Mouse (Mus musculus) CD4-positive, CD25-positive, alpha-beta regulatory T cell, adult 2 months (primary cell): ENCODE data around the gene Stam.

Source experiments
- DNase-seq: peaks from one replicate; pipeline ENCODE4 v3.0.0-alpha.2; 2012; ENCODE audit warnings: low read depth, low spot score

Gene Stam

DNA sequence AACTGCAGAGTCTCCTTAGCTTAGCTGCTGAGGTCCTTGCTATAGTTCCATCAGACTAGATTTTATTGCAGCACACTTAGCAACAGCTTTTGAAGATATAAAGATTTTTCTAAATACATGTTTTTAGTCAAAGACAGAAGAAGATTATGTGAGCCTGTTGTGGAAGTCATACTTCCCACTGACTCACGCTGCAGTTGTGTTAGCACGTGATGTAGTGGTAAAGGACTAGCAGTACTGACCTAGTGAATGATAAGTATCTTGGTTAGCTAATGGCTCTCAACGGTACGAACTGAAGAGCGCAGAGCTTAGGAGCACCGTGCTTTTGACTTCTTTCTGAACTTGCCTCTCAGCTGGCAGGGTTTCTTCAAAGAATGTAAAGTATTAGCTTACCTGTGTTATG lies 52.5 kb downstream of the Stam start:
- no peak for DNase-seq

DNA sequence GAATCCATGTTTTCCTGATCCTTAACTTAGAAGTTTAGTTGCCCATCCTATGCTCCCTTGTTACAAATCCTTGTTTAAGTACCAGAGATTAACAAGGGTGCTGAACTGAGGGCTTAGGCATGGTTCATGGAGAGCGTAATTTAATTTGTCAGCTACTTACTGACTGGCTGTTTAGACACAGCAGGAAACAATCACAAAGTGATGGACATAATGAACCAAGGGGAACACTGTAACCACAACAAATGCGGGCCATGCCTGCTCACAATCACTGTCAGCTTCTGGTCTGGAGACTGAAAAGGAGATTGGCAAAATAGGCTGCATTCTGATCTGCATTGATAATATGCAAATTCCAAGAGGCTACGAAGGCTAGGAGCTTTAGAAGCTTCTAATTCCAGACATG lies 53.7 kb downstream of the Stam start:
- no peak for DNase-seq

DNA sequence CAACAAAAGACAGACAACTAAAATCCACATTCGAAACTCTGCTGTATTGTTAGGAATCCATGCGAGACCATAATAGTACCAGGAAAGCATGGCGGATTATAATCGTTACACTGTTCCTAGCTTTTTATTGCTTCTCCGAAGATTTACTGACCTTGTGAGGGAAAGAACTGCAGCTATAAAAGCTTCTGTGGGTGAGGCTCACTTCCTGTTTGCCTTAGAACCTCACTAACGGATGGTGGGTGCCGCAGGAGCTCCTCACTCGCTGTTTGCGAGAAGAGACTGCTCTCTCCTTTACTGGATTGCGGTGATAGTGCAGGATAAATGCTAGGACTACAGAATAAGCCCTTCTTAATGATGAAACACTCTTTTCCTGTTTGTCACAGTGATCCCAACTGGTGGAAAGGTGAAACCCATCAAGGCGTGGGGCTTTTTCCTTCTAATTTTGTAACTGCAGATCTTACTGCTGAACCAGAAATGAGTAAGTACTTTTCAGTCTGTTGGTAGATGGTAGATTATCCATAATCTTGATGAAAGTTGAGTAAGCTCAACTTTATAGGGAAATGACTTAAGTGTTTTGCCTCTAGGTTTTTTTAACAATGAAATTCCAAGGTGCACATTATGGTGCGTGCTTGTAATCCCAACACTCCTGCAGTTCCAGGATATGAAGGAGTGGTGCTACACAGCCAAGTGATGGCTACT lies 56.9 kb downstream of the Stam start:
- peak; percentile 57 for DNase-seq

DNA sequence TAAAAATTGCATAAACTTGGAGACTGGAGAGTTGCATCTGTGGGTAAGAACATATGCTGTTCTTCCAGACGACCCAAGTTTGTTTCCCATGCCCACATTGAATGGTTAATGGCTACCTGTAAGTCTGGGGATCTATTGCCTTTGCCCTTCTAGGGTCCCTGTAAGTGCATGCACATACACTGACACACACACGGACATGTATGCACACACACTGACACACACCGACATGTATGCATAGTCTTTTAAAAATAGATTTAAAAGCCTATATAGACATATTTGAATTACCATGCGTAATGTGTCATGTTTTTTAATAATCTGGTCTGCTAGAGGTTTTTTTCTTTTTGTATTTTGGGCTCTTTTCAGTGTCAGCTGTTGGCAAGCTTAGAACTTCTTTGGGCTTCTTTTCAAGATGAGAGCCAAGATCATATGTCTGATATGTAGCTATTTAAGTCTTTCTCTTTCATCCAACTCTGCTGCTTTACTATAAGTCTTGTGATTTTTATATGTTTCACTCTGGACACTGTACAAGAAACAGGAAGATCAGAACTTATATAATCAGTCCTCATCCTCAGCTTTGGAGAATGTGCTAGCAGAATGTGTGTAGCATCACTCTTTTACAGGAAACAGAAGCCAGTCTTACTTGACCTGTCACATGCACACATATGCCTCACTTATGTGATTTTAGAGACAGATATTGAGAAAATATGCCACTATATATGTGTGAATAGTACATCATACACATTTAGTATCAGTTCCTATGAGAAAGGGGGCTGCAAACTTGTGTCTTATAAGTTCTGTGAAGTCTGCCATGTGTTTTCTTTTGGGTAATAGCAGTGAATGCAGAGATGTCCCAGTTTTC lies 58.8 kb downstream of the Stam start:
- DNase-seq: no peak

DNA sequence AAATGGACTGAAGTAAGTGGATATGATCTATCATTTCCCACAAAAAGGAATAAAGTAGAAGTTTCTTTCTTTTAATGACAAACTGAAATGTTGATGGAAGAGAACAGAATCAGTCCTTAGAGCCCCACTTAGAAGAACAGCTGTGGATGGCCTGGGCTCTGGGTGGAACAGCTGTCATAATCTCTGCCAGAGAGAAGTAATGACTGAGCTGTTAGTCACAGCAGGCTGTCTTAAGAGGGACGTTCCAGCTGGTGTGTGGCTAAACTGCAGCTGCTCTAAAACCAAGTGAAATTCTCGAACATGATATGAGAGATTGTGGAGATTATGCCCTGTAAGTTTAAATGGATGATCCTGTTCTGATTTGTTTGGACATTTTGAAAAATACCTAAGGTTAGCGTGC lies 63.0 kb downstream of the Stam start:
- DNase-seq: no peak

DNA sequence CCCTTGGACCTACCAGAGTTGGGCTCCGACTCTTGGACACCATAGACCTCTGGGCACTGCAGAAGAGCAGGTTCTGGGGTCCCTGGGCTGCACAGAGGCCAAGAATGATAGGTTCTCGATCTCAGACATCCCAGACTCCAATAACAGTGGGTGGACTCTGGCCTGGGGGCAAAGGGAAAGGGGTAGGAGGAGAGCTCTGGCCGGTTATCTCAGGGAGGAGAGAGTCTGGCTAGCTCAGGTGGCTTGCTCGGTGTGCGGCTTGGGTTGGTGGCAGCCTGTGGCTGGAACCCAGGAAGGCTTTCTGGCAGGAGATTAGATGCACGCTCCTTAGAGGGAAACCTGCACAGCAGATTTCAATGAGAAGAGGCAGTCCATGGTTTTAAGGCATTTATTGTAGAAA lies 65.7 kb downstream of the Stam start:
- DNase-seq: no peak

DNA sequence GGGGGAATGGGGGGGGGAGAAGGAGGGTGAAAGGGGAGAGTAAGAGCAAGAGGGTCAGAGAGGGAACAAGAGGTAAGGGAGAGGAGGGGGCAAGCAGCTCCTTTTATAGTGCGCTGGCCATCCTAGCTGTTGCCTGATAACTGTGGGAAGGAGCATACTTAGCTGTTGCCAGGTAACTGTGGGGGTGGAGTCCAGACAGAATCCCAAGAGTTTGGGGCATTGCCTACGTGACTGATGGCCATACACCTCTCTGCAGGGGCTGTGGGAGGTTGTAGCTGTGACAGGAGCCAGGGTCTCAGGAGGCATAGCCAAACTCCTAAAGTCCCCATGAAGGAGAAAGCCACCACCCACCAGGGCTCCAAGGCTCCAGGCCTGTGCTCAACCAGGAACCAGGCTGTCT lies 66.1 kb downstream of the Stam start:
- no peak for DNase-seq

DNA sequence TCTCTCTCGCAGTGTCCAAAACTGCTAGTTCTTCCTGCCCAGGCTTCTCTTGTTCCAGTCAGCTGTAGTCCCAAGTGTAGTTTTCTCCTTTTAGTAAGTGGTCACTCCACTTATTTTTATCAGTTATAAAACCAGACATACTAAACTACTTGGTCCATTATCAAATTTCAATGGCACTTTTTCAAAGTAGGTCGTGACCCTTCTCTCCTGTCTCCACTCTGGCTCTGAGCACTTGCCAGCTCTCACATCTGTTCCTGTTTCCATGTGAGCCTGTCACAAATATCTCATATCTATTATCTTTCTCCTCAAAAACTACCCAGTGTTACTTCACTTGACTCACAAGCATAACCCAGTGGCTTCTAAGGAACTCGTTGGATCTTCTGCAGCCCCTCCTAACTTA lies 71.4 kb downstream of the Stam start:
- no peak for DNase-seq

DNA sequence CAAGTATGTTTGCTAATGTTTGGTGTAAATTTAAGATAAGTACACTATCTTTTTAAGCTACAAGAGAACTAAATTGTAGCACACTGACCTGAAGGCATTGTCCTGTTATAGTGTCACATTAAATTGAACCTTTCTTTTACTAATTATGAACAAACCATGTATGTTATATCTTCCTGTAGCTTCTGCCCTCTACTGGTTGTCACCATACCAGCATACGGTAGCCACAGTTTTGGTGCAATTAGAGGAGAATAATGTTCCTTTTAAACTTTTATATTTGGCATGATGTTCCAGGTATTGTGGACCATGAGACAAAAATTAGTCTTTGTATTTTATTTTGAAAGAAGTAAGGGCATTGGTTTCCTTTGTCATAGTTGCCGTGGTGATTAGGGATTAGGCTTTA lies 73.0 kb downstream of the Stam start:
- peak; percentile 42 for DNase-seq

DNA sequence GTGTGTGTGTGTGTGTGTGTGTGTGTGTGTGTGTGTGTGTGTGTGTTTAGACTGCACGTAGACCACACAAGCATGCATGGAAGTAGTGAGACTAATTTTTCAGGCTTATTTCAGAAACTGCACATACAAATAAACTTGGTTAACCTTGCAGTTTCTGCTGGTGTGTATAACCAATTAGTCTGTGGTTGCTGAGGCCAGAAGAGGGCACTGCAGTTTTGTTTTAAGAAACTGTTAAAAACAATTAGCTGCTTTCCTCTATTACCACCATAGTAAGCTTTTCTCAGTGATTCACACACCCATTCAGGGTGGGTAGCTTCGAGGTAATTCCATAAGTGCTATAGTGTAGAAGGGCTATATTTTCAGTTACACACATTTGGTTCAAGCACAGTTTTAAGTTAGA lies 76.9 kb downstream of the Stam start:
- DNase-seq: no peak

DNA sequence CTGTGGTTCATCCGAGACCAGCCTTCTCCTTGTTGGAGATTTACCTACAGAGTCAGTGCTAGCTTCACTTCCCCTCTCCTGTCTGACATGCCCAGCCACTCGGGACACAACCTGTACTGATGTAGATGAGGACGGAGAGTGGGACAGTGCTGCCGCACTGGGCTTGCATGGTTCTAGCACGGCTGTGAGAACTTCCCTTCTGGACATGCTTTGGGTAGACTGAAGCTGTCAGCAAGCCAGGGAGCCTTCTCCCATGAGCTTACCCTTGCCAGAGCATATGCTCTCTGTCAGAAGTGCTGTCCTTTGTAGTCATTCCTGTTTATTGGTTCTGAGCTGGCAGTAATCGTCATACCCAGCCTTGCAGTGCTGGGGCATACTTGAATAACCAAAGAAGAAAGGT lies 78.0 kb downstream of the Stam start:
- no peak for DNase-seq

DNA sequence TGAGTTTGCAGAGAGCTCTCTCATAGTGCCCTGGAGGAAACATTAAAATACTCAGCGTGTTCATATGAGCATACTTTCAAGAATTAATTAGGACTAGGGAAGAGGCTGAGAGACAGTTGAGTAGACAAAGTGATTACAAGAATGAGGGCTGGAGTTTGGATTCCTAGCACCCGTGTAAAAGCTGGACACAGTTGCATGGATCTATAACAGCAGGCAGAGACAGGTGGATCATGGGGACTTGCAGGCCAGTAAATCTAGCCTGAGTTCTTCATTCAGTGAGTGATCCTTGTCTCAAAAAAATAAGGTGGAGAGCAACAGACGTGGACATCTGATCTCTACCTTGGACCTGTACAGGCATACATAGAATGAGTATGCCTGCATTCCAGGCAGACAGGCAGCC lies 85.1 kb downstream of the Stam start:
- no peak for DNase-seq

DNA sequence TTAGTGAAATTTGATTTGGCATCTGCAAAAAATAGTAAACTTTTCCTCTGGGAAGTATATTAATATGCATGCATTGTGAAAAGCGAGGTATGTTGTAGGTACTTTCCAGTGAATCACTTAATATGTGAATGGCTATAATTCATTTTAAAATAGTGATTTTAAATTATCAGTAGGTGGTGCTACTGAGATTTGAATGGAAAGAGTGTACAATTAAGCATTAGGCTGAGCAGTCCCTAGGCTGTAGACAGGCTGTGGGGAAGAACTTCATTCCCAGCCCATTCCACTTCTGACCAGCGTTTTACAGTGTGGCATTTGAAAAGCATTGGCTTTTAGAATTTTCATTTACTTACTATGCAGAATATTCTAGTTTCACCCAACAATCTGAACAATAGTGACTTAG lies 85.9 kb downstream of the Stam start:
- no peak for DNase-seq

DNA sequence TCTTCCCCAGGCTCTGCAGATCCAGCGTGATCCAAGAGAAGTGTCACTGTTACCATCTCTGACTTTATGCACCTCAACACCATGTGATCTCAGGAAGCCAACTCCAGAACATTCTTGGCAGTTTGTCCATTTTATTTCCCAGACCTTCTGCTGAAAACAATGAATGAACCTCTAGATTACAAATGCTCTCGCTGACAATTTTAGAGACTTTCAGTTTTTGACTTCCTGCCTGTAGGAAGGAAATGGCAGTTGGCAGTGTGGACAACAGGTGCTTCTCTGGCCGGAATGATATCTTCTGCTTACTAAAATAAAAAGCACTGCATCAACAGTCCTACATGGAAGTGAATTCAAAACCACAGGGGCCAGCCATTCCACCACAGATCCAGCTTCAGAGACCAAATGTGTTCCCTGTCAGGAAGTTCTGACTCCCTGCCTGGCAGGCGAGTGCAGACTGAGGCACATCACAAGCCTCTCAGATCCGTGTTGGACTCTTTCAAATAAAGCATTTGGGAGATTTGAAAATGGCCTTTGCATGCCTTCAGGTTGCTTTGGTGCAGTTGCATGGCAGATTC lies 90.6 kb downstream of the Stam start:
- DNase-seq: no peak

DNA sequence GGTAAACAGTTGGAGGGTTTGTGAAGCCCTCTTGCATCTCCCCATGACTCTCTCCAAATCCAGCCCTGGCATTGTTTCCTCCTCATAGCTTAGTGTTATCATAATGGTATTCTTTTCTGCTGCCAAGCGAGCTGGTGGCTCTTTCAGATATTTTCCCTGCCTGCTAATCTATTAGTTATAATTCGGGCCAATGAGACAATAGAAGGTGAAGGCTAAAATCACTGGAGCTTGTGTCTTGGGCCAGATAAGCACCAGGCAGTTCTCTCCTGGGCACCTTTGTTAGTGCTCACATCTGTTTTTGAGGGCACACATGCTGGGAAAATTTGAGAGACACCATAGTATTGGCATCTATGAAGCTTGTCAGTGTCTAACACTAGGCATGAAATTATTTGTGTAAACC lies 91.2 kb downstream of the Stam start:
- DNase-seq: no peak

DNA sequence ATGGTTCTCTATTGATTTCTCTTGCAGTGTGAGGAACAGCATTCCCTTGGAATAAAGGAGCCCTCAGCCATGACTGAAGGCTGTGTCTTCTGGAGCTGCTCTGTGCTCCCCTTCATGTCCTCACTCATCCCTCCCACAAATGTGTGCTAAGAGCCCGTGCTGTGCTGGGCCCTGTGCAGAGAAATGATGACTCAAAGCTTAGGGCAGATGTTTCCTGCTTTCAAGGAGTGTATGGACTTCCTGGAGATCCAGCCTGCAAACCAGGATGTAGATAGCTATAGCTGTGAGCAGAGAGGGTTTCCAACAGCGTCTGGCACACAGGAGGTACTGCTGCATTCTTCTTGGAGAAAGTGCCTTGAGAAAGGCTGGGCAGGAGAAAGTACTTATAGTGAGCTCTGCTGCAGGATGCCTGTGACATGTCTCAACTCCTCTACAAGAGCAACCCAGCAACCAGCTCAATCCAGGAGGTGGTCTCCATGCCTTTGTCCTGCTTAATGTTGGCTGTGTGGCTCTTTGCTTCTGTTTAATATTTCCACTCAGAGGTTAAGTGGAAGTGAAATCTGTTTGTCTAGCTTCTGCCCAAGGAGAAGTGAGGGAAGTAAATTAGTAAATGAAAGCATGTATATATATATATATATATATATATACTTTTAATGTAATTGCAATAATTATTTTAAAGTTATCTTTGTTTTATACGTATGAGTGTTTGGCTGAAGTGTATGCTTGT lies 91.9 kb downstream of the Stam start:
- DNase-seq: no peak

DNA sequence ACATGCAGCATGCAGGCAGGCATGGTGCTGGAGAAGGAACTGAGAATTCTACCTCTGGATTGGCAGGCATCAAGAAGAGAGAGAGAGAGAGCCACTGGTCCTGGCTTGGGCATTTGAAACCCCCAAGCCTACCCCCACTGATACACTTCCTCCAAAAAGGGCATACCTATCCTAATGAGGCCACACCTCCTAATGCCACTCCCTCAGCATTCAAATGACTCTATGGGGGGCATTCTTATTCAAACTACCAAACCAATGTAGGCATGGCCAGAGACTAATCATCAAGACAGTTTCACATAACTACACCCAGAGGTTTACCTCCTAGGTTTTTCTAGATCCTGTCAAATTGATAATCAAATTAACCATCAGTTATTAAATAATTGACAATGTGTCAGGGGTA lies 93.8 kb downstream of the Stam start:
- DNase-seq: no peak

DNA sequence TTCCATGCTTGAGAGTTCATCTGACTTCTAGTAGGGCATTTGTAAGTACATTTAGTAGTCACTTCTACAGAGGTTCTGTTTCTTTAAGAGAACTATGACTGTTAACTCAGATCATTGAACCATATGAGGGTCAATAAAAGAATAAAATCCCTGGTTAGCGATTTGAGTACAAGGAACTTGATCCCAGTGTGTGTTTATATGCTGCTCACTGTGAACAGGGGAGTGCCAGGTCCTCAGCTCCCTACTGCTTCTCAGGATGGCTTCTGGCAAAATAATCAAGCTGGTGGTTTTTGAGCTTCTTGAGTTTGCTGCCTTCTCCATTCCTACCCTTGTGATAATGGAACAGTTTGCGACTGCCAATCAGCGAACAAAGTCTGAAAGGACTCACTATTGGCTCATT lies 100.4 kb downstream of the Stam start, which contains the start of gene Tmem236:
TSS of gene Tmem236 (plus strand) at position 190 of the 400 bp plus-strand sequence.
- DNase-seq: no peak

DNA sequence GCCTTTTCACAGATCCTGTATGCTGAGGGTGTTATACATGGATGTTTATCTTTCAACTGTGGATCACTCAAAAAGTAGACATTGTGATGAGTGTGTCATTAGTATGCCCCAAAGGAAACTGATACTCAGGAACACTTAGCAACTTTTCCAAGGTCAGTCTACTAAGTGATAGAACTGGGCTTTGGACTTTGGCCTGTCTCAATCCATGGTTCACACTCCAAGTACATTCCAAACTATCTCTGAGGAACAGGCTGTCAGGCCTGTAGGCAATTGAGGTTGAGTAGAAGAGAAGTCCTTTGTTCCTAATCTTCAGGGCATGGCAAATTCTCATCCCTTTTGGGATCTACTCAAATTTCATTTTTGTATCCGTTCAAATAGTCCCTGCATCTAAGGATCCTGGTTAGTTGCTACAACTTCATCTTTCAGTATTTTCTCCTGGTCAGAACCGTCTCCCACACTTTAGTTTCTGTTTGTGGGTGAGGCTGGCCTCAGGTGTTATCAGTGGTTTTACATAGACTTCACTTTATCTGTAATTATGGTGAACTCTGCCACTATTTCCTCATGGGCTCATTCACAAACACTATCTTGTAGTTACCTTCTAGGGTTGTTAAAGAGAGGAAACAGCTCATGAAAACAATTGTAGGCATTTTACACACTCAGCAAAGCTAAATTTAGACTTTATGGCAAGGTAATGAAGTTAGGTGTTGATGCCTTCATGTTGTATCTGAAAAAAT lies 102.7 kb downstream of the Stam start:
- DNase-seq: no peak

DNA sequence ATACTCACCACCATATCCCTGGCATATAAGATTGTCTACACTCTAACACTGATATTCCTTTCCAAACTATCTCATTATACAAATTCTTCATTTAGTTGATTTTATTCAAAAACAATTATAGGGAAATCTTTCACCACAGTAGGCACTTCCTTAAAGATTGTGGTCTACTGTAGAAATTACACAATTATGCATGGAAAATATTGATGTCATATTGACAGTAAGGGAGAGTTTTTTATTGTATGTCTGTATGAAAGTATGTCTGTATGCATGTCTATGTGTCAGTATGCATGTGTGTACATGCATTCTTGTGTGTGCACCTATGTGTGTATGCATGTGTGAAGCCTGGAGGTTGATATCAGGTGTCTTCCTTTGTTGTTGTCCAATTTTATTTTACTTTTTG lies 110.5 kb downstream of the Stam start:
- DNase-seq: no peak

DNA sequence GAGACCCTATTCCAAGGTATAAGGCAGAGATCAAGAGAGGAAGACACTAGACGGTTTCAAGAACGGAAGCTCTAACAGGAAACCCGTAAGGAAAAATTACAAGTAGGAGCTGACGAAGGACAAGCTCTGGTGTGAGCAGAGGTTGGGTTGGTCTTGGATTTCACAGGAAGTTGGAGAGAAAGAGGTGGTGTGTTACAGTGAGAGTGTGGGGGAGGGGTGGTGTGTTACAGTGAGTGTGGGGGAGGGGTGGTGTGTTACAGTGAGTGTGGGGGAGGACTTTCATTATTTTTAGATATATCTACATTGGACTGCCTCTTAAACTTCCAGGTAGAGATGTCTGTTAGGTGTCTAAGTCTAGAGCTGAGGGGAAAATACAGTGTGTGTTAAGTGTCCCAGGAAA lies 116.8 kb downstream of the Stam start:
- DNase-seq: peak; percentile 8

DNA sequence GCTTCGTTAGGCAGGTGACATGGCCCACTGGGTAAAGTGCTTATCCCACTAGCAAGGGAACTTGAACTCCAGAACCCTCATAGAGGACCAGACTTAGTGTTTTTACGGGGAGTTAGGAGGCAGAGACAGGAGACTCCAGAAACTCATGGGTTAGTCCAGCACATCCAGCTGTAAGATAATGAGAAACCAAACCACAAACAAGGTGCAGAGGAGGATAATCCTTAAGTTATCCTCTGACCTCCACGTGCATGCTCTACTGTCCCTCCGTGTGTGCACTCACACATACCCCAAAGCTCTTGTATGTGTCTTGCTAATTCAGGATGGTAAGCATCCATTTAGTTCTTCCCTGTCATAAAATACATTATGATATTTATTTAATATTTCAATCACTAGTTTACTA lies 117.7 kb downstream of the Stam start:
- DNase-seq: no peak
